Mouse (Mus musculus): ENCODE data around the gene BC004004.

The BC004004 gene

DNA sequence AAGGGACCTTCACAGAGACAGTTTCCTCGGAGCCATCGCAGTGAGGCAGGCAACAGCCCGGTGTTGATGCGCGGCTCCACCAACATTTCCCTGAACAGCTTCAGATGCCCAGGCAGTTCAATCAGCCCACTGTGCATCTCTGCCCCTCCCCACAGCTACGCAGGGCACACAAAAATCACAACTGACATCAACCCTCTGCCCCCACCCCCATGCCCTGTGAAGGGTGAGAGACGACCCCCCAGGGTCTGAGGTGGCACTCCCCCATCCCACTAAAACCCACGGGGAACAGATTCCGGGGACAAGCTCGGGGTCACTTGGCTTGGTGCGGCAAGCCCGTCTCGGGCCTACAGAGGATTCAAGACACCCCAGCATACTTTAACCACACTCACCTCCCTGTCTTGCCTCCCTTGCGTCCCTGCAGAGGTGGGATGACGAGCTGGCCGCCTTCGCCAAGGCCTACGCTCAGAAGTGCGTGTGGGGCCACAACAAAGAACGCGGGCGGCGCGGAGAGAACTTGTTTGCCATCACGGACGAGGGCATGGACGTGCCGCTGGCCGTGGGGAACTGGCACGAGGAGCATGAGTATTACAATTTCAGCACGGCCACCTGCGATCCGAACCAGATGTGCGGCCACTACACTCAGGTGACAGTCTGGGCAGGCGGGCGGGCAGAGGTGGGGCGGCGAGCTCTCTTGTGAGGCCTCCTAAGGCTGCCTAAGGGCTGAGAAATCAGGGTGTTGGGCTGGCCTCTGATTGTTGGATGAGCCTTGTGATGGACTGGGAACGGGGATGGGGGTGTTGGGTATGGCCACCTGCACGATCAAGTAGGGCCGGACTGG lies 53.4 kb downstream of the BC004004 start:
- no peak for DNase-seq (ENCODE audit: low spot score in 2 of 2)

DNA sequence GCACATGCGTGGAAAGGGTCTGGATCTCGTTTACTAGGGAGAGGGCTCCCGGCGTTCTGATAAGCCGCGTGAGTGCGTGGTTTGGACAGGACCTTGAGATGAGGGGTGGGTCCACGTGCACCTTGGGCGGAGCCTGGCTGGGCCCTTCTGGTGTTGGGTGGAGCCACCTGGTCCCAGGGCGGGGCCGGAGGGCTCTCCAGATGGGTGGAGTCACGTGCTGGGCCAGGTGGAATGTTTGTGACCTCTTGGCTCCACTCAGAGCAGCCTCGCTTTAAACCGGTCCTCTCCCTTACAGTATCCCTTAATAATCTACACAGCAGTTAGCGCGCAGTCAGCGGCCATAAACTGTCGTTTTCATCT lies 54.0 kb downstream of the BC004004 start:
- no peak for DNase-seq (ENCODE audit: low spot score in 2 of 2)

DNA sequence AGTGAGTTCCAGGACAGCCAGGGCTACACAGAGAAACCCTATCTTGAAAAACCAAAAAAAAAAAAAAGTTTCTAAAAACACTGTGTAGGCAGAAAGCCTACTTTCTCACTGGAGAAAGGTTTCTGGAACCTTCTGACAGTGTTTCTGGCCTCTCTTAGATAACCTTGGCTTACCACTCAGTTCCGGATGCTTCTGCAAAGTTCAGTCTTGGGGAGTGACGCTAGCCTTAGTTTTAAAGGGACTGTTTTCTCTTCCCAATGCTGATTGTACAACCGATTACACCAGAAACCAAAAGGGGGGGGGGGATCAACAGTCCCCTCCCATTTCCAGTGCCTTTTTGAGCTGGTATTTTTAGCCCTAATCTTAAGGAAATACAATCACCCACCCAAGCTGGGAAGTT lies 55.0 kb downstream of the BC004004 start:
- no peak for DNase-seq (ENCODE audit: low spot score in 2 of 2)

DNA sequence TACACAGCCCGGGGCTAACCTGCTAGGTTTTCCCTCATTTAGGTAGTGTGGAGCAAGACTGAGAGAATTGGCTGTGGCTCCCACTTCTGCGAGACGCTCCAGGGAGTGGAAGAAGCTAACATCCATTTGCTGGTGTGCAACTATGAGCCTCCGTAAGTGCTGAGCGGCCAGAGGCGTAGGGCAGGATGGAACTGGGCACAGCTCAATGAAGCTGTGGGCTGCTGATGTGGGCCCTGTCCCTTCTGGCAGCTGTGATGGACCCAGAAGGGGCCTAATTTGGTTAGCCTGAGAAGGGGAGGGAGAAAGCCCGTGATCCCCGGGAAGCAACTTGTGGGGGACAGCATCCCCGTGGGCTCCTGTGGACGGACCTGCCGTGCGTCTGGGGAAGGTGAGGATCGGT lies 57.2 kb downstream of the BC004004 start:
- DNase-seq (ENCODE audit: low spot score in 2 of 2): no peak

DNA sequence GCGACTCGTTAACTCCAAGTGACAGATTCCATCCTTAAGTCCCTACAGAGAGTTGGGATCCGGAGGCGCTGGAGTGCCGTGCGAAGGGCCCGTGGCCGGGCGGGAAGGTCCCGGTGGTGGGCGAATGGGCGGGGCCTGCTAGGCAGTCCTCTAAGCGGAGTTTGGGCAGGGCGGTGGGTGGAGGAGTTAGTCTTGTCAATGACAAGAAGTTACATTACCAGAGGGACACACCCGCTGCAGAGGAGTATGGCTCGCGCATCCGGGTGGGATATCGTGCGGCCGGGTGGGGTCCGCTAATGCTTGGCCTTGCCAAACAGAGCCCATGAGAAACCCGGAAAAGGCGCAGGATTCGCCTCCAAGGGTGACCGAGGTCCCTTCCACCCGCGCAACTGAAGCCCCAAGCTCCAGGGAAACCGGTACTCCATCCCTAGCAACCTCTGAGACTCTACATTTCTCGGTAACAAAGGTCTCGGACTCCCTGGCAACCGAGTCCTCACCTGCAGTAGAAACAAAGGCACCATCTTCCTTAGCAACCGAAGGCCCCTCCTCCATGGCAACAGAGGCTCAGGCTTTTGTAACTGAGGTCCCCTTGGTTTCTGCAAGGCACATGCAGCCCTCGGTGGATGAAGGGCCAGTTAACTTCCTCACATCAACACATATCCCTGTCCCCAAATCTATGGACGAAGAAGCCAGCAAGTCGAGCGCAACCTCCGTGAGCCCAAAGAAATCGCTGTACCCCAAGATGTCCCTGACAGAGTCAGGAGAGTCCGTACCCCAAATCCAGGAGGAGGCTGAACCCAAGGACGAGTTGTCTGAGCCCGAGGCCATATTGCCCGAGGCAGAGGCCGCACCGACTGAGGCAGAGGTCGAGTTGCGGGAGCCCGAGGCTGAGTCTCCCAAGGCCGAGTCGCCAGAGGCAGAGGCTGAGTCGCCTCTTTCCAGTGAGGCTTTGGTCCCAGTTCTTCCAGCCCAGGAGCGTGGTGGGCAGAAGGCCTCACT lies 58.2 kb downstream of the BC004004 start:
- DNase-seq (ENCODE audit: low spot score in 2 of 2): no peak

DNA sequence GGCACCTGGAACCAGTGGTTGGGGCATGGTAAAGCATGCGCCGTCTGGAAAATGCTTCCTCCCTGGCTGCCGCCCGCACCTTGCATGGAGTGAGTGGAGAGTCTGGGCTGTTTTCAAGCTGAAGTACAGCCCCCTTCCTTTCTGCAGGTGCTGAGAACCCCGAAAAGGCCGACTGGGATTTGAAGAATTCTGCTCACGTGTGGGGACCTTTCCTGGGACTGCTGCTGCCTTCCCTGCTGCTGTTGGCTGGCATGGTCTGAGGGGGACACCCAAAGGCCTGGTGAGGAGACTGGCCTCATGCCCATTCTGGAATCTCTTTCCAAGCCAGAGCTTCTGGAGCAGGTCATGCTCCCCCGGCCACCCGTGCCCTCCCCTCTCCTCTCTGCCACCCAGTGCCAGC lies 59.1 kb downstream of the BC004004 start:
- no peak for DNase-seq (ENCODE audit: low spot score in 2 of 2)

DNA sequence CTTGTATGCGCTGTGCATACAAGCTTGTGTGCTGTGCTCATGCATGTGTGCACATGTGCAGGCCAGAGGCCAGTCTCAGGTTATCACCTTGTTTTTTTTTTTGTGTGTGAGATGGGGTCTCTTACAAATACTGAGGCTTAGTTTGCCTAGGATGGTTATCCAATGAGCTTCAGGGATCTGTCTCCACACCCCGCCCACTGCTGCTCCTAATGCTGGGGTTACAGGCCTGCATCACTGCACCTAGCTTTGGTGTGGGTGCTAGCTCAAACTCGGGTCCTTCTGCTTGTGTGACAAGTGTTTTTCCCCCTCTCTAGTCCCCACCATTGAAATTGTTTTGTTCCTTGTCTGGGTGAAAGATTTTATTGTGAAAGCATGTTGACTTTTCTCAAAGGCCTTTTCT lies 61.6 kb downstream of the BC004004 start:
- DNase-seq (ENCODE audit: low spot score in 2 of 2): no peak

DNA sequence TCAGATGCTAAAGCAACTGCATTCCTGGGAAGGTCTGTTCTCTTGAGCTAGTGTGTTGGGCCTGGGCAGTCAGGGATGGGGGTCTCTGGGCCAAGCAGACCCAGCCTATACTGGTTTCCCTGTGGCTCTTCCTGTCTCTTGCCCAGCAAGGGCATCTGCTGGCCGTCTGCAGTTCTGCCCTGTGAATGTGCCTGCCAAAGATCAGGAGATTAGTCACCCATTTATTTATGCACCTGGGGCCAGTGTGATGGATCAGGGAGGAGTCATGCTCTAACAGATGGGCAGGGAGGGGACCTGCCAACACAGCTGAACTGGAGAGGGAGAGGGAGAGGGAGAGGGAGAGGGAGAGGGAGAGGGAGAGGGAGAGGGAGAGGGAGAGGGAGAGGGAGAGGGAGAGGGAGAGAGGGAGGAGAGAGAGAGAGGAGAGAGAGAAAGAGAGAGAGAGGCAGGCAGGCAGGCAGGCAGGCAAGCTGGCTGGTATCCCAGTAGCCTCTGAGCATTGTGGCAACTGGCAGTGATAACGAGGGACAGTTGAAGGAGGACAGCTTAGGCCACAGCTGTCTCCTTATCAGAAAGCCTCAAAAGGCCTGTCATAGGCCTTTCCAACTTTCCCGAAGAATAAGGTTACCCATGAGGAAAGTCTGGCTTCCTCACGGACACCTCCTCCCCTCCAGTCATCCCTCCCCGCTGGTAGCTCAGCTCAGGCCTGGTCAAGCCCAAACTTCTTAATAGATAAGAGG lies 62.3 kb downstream of the BC004004 start:
- DNase-seq (ENCODE audit: low spot score in 2 of 2): no peak

DNA sequence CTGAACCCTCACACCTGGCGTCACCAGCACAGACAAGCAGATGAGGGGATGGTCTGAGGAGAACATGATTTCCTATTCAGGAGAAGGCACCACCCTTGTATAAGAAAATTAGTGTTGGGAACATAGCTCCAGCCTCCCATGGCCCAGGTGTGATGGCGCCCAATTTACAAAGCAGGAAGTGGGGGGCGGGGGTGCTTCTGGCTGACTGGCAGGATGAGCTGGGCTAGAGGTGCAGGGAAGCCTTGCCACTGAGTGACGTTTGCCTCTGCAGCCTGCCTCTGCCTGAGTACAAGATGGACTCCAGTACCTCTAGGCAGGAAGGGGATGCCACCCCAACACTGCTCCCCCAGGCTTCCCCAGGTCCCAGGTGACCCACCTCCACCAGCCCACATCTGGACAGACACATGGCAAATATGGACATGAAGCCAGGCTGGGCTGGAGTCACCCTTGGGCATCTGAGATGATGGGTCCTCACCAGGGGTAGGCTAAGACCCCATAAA lies 63.6 kb downstream of the BC004004 start:
- no peak for DNase-seq (ENCODE audit: low spot score in 2 of 2)

DNA sequence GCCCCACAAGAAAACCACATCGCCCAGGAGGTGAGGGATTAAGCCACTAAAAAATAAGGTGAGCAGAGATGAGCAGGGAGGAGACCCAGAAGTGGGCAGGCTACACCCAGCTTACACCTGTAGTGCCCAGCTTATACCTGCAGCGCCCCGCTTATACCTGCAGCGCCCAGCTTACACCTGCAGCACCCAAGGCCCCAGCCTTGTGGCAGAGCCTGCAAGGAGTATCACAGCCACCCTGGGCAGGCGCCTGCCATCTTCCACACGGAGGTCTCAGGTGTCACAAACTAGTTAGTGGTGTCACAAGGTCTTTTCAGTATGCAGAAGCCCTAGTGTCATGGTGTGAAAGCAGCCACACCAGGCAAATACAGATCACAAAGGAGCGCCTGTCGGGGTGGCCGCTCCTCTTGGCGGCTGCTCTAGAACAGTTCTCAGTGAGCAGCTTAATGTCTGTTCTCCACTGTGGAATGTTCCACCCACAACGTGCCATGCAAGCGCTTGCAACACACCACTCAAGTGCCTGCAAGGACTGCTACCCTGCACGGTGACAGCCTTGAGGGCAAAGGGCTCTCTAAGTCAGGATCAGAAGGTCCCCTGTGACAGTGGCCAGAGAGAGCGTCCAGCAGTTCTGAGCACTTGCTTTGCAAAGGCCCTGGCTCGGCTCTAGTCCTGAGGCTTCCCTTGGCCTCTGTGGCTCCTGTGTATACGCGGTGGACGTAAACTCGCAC lies 67.8 kb downstream of the BC004004 start:
- DNase-seq (ENCODE audit: low spot score in 2 of 2): no peak

DNA sequence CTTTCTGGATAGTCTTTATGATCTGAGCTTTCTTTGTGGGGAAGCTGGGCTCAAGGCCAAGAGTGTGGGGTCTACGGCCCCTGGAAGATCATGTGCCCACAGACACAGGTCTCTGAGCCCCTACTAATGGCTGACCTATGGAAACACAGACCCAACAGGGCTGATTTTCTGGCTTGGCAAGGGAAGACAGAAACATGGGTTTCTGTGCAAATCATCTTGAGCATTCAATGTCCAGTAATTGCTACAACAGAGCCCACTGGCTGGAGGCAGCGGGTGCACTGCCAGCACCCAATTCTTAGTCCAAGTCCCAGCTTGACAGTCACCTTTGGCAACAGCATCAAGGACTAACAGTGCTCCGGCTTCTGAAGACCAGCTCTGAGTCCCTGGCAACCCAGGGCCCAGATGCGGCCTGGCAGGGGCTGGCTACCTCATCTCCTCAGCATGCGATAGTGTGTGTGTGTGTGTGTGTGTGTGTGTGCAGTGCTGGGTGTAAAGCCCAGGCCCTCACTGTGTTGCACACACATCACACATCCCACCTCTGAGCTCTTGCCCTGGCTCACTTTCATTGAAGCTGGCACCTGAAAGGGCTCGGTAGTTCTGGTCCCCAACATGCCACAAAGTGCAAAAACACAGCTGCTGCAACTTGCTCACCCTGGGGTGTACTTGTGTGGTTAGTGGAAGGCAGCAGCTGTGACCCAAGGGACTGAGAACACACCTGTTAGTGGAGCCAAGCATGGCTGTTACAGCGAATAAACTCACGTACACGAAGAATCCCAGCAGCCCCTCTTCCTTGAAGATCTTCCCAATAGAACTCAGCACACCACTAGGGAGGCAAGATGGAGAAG lies 69.6 kb downstream of the BC004004 start:
- no peak for DNase-seq (ENCODE audit: low spot score in 2 of 2)

DNA sequence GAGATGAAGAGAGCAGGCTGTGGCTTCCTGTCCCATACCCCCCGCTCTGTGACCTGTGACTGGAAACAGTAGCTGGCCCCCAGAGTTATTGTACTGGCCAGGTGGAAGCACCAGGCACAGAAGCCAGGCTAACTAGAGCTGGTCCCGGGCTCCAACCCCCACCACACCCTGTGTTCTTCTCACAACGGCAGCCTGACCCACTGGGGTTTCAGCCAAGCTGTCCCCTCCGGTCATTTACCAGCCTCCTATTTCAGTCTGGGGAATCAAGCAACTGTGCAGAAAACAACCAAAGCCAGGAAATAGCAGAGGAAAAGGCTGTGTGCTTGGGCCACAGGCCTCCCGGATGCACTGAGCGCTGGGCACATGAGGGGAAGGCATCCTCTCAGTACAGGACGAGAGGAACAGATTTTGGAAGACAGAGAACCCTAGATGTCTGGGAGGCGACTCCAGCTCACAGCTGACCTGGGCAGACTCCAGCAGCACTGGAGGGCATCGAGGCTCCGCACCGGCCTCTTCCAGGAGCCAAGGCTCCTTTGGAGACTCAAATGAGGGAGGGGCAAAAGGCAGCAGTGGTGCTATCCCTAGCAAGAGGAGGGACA lies 70.7 kb downstream of the BC004004 start:
- no peak for DNase-seq (ENCODE audit: low spot score in 2 of 2)

DNA sequence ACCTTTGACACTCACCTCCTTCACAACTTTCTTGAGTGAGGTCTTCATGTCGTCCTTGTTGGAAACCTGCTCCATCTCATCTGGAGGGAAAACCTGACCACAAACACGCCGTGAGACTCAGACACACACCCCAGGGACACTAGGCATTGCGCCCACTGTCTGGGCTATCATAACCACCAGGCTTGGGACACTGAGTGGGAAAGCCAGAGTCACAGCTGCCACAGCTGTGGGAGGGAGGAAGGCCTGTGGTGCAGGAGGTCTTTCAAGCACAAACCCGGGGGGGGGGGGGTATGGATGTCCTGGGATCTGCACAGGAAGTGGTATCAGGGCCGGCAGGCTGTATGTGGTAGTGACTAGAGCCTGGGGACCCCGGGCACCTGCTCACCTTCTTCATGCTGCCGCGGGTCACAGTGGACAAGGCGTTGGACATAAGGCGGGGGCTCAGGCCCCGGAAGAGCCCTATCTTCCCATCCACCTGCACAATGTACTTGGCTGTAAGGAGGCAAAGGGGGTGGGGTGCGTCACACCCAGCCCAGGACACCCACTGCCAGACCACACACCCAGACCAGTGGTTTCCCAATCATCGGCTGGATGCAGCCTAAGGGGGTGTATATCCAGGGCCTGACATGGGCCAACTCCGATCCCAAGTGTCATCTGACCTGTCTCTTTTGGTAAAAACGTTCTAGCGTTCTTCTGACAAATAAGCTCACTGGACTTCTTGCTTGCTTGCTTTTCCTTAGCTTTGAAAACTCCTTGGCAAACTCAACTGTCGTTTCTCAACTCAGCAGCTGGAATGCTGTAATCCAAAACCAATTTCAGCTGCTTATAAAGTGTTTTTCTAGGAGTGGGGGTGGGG lies 72.0 kb downstream of the BC004004 start:
- no peak for DNase-seq (ENCODE audit: low spot score in 2 of 2)

DNA sequence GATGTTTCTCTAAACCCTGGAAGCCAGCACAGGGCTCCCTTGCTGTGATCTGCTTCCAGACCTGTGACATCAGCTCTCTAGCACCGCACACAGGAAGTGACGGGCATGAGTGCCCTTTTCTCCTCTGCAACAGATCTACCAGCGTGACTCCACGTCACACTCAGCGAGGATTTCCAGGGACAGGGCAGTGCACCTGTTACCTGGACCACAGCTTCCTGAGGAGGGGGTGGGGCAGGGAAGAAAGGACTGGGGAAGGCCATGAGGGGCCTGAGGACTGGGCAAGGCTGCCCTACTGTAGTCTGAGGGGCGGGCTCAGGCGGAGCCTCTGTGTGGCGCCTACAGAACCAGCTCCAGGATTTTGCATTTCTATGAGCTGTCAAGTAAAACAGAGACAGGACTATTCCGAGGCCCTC lies 73.0 kb downstream of the BC004004 start:
- peak in 1 of 2 experiments; percentile 44 for DNase-seq (ENCODE audit: low spot score in 2 of 2)

DNA sequence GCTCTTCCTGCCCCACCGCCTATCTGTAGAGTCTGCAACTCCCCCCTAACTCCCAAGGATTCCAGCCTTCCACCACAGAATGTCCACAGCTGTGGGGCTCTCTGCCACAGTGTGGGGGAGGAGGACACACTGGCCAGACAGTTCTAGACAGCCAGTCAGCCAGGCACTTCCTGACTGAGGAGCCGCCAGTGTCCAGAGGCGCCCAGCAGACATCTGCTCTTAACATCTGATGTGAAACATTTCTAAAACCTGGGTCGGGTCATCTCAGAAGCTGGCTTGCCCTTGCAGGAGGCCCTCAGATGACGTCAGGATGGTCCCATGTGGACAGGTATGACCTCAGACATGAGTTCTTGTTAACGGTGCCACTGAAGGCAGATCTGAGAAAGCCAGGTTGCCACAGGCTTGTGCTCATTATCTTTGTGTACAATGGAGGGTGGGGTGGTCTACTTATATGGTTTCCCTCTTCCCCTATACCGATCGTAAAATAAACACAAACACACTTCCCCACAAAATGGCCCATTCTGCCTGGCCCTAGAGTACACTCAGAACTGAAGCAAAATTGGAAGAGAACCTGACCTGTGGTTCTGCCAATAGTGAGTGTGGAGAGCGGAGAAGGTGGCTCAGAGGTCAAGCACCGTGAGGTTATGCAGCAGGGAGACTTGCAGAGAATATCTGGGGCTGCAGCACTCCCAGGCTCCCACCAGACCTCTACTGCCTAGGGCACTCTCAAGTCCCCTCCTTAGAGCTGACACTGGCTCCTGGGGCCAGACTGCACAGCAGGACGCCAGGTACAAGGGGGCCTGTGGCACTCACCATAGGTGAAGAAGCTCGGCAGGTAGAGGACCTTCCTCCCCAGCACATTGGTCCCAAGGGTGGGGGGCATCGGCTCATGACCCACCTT lies 73.7 kb downstream of the BC004004 start:
- no peak for DNase-seq (ENCODE audit: low spot score in 2 of 2)

DNA sequence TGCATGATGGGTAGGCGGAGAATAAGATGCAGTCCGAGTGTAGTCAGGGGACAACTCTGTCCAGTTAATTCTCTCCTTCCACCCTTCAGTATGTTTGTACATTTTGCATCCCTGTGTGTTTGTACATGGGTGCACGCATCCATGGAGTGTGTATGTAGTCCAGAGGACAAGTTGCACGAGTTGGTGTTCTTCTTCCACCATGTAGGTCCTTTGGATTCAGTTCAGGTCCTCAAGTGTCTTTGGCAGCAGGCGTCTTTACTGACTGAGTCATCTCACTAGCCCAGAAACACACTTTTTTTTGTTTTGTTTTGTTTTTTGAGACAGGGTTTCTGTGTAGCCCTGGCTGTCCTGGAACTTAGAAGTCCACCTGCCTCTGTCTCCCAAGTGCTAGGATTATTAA lies 74.7 kb downstream of the BC004004 start:
- DNase-seq (ENCODE audit: low spot score in 2 of 2): no peak

DNA sequence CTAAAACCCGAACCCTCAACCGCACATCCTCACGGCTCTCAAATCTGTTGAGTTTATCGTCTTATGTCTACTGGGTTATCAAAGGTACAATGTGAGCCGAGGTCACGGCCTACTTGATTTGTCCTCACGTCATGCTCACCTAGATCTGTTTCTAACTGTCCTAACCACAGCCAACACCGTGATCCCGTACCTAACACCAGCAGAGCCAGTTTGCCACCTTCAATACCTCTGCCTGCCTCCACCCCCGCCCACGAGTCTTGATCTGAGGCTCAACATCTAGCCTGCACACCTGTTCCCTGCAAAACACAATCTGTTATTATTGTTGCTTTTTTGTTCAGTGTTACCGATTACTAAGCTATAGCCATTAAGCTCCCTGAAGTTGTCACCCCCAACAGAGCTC lies 76.7 kb downstream of the BC004004 start:
- no peak for DNase-seq (ENCODE audit: low spot score in 2 of 2)

All from natural killer cell, adult 2 months (primary cell).